Mouse (Mus musculus): Measurements from ENCODE around the gene Pcolce.

Pcolce gene

DNA sequence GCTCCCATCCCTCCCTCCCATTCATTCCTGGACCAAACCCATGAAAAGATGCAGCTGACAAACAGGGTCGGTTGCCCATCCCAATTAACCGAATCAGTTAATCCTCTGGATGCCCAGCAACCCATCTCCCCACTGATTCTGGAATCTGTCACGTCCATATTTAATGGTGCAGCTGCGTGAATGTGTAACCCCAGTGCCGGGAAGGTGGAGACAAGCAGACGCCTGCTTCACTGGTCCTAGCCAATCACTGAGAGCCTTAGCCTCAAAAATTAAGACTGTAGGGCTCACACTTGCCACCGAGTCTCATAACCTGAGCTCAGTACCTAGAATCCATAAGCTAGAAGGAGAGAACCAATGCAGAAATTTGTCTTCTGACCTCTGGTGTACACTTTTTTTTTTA is 17.7 kb downstream of the Pcolce start:
- DNase-seq (ENCODE audit: low read depth, low spot score), result no peak

DNA sequence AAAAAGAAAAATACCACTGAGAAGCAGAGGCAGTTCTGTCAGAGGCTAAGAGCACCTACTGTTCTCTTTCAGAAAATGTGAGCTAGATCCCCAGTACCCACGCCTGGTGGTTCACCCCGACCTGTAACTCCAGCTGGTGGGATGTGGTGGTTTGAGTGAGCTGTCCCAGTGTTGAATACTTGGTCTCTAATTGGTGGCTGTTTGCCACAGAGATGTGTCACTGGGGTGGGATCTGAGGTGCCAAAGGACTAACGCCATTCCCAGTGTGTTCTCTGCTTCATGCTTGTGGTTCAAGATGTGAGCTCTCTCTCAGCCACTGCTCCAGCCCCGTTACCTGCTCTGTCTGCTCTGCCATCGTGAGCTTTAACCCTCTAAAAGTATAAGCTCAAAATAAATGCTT is 23.1 kb downstream of the Pcolce start:
- DNase-seq (ENCODE audit: low read depth, low spot score), result peak; percentile 62

DNA sequence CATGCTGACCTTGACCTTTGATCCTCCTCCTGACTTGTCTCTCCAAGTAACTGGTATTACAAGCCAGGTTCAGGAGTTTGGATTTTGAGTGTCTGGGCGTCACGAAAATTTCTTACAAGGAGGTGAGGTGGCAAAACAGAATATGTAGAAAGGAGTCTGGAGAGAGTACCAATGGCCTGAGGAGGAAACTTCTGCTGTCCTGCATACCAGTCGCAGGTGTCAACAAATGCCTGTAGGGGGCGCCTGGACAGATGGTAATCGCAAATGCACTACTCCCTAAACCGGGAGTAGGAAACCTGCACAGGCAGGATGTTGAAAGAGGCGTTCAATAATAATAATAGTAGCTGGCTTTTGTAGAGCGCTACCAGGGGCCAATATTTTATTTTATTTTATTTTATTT is 28.6 kb downstream of the Pcolce start:
- DNase-seq (ENCODE audit: low read depth, low spot score), result peak; percentile 85

DNA sequence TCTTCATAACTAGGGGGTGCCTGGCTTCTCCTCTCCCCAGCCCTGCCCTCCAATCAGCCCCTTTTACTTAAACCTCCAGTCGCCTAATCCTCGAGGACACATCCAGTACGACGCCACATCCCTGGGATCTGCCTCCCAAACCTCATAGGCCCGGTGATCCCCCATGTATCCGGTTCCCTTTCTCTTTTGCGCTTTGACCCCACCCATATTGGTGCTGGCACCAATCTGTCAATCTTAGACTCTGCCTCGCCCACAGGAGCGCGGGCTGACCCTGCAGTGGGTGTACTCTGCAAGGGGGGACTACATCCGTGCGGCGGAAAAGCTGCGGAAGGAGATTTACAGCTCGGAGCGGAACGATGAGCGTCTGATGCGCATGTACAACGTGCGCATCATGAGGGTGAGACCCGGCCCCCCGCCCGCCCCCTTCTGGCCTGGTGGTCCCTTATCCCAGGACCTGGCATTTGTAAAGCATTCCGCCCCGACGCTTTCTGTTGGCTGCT is 29.9 kb downstream of the Pcolce start:
- peak; percentile 59 for DNase-seq (ENCODE audit: low read depth, low spot score)

DNA sequence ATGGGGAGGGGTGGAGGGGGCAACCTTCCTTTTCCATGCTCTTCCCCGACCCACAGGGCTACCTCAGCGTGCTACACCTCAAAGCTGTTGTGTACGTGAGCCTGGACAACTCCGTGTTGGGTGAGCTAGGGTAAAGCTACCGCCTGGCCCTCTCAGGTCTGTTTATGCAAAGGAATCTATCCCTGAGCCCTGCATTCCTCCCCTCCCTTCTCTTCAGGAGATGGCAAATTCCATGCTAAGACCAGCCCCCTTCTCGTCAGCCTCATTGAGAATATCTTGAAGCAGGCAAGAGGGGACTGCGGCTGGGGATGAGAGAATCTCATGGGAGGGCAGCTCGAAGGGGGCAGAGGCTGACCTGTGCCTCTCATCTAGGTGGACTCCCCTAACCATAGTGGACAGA is 30.9 kb downstream of the Pcolce start:
- no peak for DNase-seq (ENCODE audit: low read depth, low spot score)

DNA sequence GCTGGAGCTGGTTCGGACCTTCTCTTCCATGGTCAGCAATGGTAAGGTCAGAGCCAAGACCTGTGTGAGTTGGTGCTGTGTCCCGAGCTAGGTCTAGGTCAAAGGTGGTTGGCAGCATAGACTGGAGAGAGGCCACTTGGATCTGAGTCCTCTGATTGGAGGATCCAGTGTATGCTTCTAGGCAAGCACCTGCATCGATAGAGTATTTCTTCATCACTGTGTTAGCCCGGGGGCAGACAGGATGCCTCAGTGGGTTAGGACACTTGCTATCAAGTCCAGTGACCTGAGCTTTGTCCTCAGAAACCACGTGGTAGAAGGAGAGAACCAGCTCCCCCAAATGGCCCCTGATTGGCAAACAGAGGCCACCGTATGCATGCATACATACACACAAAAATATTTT is 33.3 kb downstream of the Pcolce start:
- DNase-seq (ENCODE audit: low read depth, low spot score), result no peak

DNA sequence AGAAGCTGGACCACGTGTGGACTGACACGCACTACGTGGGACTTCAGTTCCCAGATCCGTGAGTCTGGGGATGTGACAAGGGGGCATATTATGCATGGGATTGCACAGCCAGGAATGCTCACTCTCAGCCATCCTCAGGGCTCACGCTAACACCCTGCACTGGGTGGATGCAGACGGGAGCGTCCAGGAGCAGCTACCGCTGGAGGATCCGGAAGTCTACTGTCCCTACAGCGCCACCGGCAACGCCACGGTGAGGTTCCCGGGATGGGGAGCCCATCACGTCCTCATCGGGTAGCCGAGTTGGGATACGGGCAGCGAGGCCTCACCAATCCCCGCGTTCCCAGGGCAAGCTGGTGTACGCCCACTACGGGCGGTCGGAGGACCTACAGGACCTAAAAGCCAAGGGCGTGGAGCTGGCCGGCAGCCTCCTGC is 39.1 kb downstream of the Pcolce start:
- DNase-seq (ENCODE audit: low read depth, low spot score), result no peak

DNA sequence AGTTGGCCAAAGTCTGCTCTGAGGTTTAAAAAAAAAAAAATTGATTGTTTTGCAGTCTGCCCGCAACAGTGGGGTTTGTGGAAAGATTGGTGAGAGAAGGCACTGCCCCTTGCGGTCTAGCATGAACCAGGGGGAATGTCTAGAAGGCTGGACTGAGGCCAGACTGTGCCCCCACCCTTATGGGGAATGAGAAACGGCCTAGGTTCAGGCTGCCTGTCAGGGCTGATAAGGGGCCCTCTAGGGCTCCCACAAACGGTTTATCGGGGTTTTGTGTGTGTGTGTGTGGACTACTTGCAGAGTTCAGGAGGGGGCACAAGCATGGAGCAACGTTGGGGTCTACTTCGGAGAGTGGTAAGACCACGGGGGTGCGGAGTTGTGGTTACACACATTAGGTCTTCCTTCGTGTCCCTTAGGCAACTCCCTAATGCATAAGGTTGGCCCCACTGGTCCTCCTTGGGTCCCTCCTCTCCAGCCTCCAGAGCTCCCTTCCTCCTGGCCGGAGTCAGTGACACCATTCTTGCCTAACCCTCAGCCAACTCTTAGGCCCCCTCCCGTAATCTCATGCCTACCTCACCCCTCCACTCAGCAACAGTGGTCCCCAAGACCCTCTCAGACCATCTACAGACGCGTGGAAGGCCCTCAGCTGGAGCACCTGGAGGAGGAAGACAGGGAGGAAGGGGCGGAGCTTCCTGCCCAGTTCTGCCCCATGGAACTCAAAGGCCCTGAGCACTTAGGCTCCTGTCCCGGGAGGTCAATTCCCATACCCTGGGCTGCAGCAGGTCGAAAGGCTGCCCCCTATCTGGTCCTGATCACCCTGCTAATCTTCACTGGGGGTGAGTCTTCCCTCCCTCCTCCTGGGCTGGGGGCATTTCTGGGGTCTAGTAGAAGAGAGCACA is 42.6 kb downstream of the Pcolce start:
- DNase-seq (ENCODE audit: low read depth, low spot score), result no peak

DNA sequence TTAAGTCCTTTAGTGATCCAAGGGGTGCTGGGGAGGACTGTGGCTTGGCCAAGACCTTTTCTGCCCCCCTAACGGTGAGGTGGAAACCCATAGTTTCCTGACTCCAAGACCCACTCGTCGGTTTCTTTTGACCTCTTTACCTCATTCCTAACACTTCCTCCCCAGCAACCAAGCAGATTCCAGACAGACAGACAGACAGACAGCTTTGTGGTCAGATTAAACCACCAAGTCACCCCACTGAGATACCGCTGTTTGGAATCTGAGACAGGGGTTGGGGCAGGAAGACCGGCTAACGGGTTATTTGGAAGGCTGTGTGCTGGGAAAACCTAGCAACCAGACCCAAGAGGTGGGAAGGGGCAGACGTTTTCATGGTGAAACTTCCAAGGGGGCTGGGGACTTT is 43.4 kb downstream of the Pcolce start:
- no peak for DNase-seq (ENCODE audit: low read depth, low spot score)

DNA sequence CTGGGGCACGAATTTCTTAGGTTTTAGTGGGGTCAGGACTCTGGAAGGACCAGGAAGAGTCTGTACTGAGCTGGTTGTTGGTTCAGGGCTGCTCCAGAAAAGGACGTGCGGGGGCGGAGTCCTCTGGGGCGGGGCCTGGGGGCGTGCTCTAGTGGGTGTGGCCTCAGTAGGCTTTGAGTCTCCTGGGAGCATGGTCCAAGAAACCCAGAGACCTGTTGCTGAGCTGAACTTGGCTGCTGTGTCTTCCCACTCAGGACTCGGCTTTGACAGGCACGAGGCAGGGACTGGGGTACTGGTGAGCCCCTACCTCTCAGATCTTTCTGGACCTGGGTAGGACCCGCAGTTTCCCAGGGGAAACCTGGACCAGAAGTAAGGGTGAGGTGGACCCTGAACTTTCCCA is 43.9 kb downstream of the Pcolce start, which contains the start of gene Tfr2:
Tfr2 (plus strand) TSS at position 176 of the 400 bp plus-strand sequence.
- peak; percentile 79 for DNase-seq (ENCODE audit: low read depth, low spot score)

DNA sequence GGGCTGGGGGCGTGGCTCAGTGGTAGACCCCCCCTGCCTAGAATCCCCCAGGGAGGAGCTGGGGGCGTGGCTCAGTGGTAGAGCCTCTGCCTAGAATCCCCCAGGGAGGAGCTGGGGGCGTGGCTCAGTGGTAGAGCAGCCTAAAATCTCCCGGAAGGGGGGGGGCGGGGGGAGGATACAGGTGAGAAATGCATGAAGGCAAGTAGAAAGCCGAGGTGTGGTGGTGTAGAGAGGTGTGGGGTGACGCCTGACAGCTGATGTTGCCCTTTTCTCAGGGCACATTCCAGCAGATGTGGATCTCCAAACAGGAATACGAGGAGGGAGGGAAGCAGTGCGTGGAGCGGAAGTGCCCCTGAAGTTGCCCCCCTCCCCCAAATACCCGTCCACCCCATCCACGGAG is 44.6 kb downstream of the Pcolce start:
- DNase-seq (ENCODE audit: low read depth, low spot score), result no peak

DNA sequence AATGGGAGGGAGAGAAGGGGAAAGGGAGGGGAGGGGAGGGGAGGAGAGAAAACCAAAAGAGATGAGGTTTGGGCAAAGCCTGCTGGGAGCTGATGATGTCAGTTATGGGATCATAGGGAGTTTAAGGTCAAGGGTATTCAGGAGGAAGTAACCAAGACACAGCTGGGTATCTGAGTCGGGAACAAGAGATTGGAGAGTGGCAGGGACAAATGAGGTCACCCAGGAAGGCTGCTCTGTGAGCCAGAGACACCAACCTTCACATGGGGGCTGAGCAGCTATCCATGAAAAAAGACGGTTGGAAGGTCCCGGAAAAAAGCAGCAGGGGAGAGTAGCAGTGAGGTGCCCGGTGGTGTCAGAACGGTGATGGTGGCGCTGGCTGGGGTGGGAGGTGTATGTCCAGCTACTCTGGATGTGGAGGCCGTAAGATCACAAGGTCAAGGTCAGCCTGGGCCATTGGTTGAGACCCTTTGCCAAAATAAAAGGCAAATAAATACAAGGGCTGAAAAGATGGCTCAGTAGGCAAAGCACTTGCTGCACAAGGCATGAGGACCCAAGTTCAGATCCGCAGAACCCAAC is 45.3 kb downstream of the Pcolce start:
- DNase-seq (ENCODE audit: low read depth, low spot score), result peak; percentile 64

DNA sequence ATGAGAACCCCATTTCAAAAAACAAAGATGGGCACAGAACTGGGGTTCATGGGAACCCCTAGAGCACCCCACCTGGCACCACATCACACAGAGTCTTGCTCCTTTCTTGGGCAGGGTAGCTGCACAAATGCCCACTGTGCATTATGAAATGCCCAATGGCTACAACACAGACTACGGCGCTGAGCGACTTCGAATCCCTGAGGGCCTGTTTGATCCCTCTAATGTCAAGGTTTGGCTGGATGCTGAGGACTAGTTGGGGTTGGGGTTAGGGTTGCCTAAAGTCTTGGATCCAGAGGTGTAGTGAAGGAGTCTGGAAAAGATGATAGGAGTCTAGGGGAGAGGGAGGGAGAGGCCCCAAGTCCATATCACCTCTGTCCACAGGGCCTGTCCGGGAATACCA is 47.2 kb downstream of the Pcolce start:
- DNase-seq (ENCODE audit: low read depth, low spot score), result no peak

DNA sequence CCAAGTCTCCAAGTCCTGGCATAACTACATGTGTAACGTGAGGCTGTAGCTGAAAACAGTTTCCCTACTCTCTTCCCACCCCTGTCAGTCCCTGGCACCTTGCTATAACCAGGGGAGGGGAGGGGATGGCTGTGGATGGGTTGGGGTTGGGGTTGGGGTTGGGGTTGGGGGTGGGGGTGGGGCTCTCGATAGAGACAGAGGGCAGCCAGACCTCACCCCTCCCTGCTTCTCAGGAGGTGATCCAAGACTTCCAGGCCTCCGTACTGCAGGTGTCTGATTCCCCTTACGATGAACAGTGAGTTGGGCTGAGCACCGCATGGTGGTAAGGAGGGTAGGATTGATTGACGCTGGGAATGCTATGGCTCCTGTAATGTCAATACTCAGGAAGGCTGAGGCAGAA is 47.8 kb downstream of the Pcolce start:
- no peak for DNase-seq (ENCODE audit: low read depth, low spot score)

DNA sequence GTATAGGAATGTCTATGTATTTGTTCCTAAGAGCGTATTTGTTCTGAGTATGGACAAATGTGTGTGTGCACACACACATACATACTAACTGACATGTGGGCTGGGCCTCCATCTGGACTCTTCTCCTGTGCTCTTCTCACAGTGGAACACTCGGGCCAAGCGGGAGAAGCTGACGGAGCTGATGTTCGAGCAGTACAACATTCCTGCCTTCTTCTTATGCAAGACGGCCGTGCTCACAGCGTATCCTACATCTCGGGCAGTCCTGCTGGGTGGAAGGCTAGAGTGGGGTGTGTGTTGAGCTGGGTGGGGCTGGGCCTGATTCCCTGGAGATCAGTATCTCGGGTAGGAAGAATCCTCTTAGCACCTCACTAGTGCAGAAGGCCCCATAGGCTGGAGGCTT is 50.6 kb downstream of the Pcolce start:
- DNase-seq (ENCODE audit: low read depth, low spot score), result peak; percentile 39

DNA sequence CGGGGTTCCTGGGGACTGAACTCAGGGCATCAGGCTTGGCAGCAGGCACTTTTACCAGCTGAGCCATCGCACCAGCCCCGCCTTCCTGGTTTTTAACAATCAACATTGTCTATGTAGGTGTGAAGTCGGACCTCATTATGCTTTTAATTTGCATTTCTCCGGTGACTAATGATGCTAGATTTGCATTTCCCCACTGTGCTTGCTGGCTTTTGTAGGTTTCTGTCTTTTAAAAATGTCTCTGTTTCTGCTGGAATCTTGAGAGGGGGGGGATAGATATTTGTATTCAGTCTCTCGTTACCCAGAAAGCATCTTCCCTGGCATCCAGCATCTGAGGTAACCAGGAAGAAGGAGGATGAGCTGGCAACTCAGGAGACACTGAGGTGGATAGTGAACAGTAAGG is 52.0 kb downstream of the Pcolce start:
- no peak for DNase-seq (ENCODE audit: low read depth, low spot score)
